Mouse (Mus musculus) lung, postnatal 36 days (tissue): ENCODE results near the gene Oosp2.
A peak's percentile ranks its signal among the peaks of the same experiment; 100 is the strongest.

Experiments
- DNase-seq: peaks from one replicate; pipeline ENCODE4 v3.0.0; 2022; ENCODE audit warnings: mixed read lengths

Gene Oosp2

DNA sequence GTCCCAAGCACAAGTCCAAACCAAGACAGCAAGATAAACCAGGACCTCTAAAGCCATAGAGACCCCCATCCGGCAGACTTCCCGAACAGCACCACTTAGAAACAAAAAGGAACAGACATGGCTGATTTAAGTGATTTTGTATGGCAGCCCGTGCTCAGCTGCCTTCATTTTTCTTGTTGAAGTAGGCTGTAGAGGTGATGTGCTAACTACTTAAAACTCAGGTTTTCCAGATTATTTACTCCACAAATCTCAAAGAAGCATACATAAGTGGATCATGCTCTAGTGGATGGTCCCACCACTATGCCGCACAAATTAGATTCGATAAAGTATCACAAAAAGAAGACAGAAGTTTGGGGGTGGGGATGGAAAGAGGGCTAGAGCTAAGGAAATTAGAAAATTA, at the start of gene Oosp2:
TSS of gene Oosp2 (minus strand) at position 101 of the 400 bp plus-strand sequence.
- no peak for DNase-seq

DNA sequence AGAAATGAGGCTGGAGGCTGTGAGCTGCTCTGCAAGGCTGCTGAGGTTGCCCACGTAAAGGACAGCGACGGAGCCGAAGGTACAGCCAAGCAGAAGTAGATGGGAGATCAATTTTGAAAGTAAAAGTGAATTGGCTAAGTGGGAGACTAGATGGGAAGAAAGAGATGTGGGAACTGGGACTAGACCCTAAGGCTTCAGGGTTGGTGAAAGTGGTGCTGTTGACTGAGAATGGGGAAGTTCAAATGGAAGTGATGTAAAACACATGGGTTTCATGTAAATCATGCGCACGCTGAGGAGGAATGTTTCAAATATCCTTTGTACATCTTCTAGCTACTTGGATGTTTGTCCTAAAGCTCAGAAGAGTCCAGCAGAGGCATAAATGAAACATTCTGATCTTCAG, 38.0 kb upstream of the Oosp2 start:
- DNase-seq: peak; percentile 1

DNA sequence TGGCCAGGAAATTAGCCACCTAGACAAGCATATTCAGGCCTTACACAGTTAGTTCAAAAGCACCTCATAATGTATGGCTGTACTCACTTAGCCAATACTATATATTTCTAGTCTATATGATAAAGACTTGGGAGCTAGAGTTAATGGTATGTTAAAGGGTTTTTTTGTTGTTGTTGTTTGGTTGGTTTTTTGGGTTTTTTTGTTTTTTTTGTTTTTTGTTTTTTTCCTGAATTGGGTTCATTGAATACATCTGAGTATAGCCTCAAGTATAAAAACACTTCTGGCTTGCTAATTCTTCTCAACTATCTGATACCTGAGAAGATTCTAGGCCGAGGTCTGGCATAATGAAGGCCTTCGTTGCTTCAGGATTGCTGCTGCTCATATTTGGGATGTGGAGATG, 36.4 kb upstream of the Oosp2 start, which contains the start of gene Oosp3:
TSS of gene Oosp3 (plus strand) at position 301 of the 400 bp plus-strand sequence.
- DNase-seq: no peak

DNA sequence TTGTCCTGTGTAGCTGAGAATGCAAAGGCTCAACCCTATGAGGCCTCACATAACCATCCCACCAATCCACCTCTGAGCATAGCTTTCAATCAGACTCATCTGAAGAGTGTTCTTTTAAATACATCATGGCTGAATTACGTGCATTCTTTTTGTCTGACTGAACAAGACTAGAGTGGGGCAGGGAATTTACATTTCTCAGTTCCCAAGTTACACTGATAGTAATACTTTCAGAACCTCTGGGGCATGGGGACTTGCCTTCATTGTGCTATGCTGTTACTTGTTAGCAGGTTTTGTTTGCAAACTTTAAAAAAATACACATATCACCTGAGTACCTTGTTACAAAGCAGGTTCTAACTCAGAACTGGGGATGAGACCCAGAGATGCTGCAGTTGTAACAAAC, 31.1 kb upstream of the Oosp2 start:
- DNase-seq: no peak

DNA sequence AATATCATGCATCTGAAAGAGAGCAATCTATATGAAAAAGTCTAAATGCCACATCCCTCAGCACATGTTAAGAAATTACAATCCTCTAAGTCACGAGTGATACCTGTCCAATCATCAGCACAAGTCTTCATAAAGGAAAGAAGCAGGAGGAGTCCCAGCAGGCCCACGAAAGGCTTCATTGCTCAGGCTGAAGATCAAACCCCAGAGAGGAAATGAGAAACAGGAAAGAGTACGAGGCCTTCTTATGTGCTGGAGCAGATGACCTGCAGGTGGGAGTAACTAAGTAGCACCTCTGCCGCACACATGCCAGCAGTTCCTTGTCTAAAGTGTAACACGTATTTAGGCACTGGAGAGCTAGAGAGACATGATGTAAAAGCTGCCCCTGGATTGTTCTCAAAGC, 30.5 kb upstream of the Oosp2 start, which contains the start of gene Oosp1:
TSS of gene Oosp1 (minus strand) at position 312 of the 400 bp plus-strand sequence.
- peak; percentile 2 for DNase-seq

DNA sequence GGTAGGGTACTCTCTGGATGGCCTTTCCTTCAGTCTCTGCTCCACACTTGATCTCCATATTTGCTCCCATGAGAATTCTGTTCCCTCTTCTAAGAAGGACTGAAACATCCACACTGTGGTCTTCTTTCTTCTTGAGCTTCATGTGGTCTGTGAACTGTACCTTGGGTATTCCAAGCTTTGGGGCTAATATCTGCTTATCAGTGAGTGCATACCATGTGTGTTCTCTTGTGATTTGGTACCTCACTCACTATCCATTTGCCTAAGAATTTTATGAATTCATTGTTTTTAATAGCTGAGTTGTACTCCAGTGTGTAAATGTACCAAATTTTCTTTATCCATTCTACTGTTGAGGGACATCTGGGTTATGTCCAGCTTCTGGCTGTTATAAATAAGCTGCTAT, 1.2 kb upstream of the Oosp2 start:
- DNase-seq: no peak

DNA sequence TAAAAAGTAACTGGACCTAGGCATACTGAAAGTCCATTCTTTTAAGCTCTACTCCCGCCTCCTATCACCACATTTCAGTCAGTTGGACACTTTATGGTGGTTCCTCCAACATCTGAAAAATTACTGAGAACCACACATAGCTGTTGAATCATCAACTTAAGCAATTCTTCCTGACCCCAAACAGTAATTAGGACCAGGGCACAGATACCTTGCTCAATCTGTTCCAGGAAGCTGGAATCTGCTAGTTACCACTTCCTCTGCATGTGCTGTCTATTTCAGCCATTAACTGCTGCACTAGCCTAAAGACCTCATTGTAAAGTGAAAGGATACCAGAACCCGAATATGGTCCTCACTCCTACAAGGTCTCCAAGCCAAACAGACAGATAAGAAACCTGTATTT, 1.2 kb downstream of the Oosp2 start:
- DNase-seq: peak; percentile 29

DNA sequence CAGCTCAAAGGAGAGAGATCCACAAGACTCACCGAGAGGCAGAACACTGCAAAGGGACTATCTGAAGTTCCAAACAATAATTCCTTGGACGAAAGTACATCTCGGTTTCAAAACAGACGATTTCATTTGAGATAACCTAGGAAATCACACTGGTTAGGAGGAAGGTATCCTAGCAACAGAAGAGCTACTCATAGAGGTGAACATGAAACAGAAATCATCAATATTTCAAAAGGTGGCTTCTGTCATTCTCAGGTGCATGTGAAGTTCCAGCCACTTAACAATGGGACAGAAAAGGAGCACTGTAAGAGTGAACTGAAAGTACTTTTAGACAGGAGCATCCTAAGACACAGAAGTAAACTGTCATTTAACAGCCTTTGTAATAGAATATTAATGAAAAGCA, 10.8 kb downstream of the Oosp2 start:
- no peak for DNase-seq

DNA sequence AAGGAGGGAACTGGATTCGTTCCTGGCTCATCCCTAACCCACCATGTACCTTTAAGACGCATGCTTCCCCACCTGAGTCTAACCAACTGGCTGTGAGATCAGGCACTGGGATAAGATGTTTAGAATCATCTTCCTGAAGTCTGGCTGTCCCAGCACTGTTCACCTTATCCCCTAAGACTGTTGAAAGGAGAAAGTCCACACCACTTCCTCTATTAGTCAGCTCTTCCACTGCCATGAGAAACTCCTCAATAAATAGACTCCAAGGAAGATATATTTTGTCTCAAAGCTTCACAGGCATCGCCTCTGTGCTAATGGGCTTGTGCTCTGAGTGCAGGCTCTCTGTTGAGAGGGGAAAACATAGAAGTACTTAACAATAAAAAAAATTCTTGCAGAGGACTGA, 14.2 kb downstream of the Oosp2 start:
- no peak for DNase-seq

DNA sequence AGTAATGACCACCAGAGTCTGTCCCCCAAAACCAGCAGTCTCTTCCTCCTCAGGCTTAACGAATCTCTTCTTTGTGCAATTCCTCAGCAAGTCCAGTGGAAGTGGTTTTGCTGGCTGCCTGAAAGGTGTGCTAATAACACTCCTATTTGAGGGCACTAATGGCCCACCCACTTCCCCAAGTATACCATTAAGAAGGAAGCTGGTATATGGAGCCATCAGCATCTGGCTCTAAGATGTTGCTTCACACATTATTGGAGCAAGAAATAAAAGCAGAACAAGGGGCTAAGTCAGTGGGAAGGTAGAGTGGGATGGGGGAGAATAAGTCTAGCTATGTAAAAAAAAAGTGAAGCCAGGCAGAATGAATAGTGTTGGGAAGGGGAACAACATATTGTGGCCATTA, 19.6 kb downstream of the Oosp2 start, which contains the start of gene Ms4a3:
TSS of gene Ms4a3 (minus strand) at position 120 of the 400 bp plus-strand sequence.
- DNase-seq: peak; percentile 12

DNA sequence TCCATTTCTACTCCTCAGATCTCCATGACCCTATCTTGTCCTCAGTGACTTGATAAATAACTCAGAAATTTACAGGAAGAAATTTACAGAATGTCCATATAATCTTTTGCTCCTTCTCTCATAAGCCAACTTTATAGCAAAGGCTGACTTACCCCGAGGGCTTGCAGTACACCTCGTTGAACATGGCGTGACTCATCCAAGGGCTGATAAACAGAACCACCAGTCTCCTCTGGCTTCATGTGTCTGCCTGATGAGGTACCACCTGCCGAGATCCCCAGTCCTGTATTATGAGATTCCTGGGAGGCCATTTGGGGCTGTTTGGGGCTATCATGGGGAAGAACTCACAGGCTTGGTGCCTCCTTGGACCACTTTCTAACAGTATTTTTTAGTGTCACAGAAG, 21.3 kb downstream of the Oosp2 start:
- no peak for DNase-seq

DNA sequence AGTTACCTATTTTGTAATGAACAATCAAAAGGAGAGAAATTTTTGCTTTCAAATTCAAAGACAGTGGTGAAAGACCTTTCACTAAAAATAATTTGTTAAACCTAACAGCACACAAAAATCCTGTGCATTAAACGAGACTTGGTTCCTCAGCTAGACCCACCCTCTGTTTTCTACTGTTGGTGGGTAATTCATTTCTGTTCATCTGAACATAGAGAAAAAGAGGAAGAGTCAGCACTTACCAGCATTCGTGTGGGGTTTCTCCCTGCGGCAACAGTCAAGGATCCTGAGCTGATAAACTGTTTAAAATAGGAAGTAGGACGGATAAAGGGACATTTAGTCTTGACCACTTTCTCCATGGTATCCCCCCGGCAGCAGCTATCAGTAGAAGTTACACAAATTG, 24.8 kb downstream of the Oosp2 start:
- DNase-seq: no peak

DNA sequence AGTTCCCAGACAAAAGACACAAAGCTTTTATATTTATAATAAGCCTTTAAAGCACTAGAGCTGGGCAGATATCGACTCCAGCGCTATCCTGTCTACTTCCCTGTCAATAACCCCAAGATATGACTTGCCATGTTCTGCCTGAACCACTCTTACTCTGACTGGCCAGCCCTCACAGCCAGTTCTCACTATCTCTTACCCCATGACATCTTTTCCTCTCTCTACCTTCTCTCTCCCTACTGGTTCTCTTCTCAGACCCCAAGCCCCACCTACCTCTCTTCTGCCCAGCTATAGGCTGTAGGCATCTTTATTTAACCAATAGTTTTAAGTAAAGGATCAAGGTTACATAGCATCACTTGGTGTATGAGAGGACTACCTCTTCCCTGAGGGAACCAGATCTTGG, 26.0 kb downstream of the Oosp2 start:
- DNase-seq: no peak

DNA sequence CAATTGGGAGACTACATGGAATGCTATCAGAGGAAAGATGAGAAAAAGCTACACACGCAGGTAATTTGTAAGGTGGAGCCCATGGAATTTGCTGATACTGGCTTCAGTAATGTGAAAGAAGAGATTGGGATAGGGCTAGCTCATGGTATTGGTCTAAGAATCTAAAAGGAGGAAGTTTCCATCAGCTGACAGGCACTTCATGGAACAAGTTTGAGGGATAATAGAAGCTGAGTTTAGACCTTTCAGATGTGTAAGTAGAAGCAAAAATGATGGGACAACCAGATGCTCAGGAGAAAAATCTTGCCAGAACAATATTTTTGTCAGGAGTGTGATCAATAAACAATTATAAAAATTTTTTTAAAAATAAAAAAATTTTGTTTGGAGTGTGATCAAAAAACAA, 26.6 kb downstream of the Oosp2 start:
- DNase-seq: no peak

DNA sequence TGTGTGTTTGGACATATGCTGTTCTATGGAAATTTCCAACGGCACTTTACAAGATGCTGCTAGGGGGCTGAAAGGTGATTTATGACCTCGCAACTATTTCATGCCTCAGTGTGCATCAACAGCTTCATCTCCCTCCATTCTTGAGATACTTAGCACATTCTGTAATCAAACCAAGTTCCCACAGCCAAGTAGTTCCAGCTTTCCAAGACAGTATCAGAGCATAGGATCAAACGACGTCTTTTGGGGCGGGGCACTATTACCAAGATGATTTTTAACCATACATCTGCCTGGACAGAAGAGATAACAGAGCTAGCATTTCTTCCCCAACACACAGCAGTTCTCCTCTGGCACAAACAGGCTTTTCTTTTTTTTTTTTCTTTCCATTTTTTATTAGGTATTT, 35.1 kb downstream of the Oosp2 start:
- no peak for DNase-seq

DNA sequence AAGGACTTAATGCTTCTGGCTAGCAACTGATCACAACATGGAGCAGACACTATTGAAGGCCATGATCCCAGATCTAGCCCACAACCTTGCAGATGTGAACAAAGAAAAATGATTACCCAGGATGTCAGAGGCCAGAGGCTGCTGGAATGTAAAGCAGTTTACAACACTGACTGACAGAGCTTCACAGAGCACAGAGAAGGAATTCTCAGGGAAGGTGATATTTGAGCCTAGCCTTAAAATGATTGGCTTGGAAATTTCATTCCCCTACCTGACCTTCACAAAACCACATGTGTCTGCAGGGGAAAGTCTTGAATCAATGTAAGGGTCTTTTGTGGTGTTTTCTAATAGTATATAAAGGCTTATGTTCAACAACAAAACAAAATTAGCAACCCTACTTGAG, 35.6 kb downstream of the Oosp2 start:
- no peak for DNase-seq

DNA sequence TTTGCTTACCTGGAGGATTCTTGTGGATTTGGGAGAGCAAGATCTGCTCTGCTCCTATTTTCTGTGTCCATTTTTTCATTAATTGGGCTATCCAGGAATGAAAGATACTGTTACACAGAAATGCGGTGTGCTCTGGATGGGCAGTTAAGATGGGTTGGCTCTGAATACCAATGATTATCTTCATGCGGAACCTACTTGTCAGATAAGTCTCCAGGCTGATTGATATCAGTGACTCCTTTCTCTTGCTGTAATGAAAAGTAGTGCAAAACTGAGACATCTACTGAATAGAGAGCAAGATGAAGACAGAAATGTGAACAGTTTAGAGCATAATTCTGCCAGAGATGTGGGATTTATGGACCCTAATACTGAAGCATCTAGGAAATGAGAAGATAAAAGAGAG, 36.8 kb downstream of the Oosp2 start, which contains the start of gene Ms4a2:
TSS of gene Ms4a2 (minus strand) at position 169 of the 400 bp plus-strand sequence.
- DNase-seq: no peak

DNA sequence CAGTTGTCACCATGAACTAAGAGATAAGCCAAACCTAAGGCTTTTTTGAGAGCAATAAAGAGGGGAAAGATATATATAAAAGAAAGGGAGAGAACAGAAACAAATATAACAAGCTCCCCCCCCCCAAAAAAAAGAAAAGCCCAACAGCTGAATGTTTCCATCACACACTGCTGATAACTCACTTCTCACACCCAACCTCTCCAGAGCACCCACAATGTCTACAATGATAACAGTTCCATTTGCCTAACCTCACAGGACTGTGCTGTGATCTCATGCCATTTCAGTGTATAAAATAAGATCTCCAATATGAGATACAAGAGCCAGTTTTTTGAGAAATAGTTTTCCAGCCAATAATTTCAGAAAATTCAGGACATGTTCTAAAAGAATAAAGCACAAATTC, 42.4 kb downstream of the Oosp2 start:
- no peak for DNase-seq

DNA sequence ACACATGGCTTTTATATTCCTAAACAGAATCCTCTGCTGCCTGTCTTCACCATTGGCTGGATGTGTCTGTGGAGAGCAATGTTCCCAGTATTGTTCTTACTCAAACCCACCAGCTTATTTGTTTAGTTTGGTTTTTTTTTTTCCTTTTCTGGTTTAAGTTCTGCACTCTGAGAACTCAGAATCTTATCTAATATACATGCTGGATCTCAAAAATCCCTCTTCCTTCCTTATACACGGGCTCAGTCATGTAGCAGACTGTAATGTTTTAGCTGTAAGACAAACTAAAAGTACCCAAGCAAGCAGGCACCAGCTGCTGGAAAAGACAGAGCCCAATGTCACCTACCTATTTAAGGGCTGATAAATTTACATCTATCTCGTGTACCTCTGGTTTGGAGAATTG, 45.6 kb downstream of the Oosp2 start:
- DNase-seq: no peak

DNA sequence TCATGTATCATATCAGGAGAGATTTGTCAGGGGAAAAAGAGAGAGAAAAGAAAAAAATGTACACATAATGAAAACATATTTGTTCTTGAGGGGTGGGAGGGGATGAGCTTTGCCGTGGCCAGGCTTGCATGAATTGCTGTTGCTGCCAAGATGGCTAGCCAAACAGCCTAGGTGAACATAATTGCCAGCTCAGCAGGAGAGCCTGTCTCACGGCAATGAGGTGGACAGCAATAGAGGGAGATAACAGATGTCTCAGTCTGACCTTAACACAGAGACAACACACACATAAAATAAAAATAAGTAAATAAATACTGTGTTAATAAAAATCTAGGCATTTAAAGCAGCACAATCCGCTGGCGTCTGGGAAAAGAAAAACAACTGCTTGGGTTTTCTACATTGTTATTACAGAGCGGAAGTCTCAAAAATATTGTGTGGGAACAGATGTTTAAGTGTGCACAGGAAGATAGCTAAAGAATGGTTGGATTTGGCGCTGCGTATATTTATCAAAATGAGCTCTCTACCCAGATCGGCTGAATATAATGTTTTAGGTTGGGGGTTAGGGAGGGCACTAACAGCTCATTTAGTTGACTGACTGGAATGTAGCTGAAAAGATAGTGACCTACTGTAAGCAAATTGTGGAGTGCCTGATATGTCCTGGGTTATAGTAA, 46.4 kb downstream of the Oosp2 start:
- no peak for DNase-seq

DNA sequence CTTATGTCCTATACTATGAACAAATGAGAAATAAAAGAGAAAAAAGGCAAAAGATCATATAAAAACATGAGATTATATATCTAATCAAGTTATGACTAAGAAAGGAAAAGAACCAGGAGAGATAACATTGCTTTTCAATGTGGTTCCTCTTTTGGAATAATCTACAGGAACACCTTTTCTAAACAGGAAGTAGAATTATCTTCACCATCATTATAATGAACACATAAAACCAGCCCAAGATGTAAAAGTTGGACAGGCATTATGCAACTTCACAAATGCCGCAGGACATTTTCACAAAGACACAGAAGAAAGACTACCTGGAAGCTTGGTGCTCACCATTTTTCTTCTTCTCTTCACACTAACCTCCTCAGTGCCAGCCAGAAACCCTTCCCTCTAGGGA, 47.3 kb downstream of the Oosp2 start:
- DNase-seq: no peak

DNA sequence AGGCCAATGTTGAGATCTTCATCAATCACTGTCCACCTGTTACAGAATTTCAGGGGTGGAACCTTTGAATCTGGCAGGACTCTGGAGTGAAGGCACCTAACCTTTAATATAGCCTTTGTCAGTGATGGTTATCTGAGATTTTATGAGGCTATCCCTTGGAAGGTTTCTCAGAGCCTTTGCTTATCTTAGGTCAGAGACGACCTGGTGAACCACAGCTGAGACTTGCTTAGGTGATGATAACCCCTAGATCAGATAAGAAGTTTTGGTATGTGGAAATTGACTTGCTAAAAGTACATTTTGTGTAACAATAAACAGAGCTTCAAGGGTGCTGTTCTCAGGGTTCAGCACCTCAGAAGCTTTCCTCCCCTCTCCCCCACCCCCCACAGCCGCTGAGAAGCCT, 48.1 kb downstream of the Oosp2 start:
- DNase-seq: no peak

DNA sequence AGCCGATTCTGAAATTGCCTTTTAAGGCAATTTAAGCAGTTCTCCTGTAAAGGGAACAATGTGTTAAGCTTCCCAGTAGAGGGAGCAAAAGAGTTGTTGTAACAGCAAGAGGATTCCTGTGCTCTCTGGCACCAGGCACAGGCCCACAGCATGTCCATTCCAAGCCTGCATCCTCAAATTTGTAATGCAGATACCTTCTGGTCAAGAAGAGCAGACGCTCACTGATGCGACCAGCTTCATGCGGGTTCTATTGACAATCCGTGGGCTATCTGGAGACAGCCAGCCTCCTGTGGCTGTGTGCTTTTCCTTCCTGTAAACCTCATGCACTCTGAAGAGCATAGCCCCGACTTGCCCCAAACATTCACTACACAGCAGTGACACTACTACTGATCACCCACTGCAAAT, 48.8 kb downstream of the Oosp2 start:
- peak; percentile 55 for DNase-seq

DNA sequence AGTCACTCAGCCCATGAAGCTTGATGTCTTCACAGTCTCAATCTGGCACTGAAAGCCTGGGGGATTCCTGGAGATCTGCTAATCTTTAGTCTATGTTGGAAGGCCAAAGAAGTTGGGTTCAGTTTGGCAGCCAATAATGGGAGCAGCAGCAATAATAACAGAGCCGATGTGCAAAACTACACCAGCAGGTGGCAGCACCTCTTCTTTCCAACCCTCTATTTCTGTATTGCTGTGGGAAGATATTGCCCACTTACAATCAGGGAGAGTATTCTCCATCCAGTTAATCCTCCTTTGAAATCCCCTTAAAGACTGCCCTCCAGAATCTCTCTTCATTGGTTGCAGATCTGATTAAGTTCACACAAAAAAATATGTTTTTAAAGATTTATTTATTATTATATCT, 52.2 kb downstream of the Oosp2 start:
- peak; percentile 64 for DNase-seq

DNA sequence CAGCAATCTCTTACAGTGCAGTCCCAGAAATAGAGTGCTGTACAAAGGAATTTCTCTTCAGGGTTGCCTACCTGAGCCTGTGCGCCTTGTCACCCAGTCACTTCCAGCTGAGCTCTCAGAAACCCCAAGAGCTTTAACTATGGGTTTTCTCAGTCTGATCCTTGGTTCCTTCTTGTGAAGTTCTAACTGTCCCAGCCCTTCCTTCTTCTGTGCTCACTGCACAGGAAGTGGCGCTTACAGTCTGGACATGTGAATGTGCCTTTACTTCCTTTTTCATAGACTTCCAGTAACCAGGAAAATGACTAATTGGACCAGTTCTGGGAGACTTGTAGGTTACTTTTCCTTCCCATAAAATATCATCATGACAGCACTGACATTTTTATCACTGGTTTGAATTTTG, 55.8 kb downstream of the Oosp2 start, which contains the start of gene Ms4a6d:
TSS of gene Ms4a6d (minus strand) at position 247 of the 400 bp plus-strand sequence.
- DNase-seq: peak; percentile 11
